Comparison of ENCODE assay signal across 9 mouse cellular contexts in the genomic region with DNA sequence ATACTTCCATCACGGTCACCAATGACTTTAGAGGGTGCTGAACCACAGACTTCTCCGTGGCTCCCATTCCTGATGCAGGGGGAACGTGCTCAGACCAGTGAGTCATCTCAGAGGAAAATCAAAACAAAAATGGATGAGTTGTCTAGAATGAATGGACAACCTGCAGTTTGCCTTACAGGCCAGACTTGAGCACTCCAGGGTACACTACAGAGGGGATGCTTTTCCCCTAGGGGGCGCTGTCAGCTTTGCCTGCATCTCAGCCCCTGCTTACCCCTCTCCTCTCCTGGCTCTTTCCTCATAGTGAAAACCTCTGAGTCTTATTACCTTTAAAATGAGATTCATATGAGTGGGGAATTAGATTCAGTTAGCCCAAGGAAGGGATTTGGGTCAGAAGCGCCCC.
DNase-seq lines count a peak whose midpoint lies in the region; ATAC-seq and TF ChIP-seq lines count a peak whose summit lies in the region.
"Had no signal": no experiment of that assay in that cellular context is flagged by ENCODE, and none has a peak within 500 bp of the region (broad histone marks: within the 10 kb centered on the region; RNA-seq: fewer than 3 reads in every experiment).

No protein-coding gene starts in this region.

- H3K9ac ChIP-seq in ES-Bruce4 (ENCODE audit: low read depth, poor library complexity, severe bottlenecking), result no peak overlapping the region
- no peak overlapping the region for H3K9ac ChIP-seq in heart, postnatal 0 days (replicated peaks; ENCODE audit: low read depth, low read length)
- H3K9ac ChIP-seq in midbrain, embryonic 14.5 days (replicated peaks; ENCODE audit: low read length), result no peak overlapping the region
- H3K9ac ChIP-seq: hindbrain, embryonic 15.5 days had no signal

- no peak for TF ChIP-seq POLR2A in ES-Bruce4 (IDR thresholded peaks at IDR 0.05; ENCODE audit: insufficient read depth, low read length)

- DNase-seq in gastrocnemius, adult 18-20 months (ENCODE audit: low spot score), result peak; percentile 3
- DNase-seq in gastrocnemius, adult 8-10 months (ENCODE audit: low spot score in 2 of 2), result no peak
- peak; percentile 54 for DNase-seq in cerebellum, adult 8-10 months
- DNase-seq in heart, postnatal 0 days (ENCODE audit: low spot score), result peak; percentile 7
- peak; percentile 73 for DNase-seq in left cerebral cortex, adult 11 months (ENCODE audit: low spot score)
- DNase-seq in midbrain, embryonic 14.5 days, result peak; percentile 76
- peak; percentile 75 for DNase-seq in thymus, postnatal 25 days

- ATAC-seq in heart, postnatal 0 days (ENCODE audit: insufficient read depth, low read depth), result 0 out of 2 replicates have a peak, but pooled peaks have one; percentile 36
- ATAC-seq in midbrain, embryonic 14.5 days (ENCODE audit: low FRiP score, low TSS enrichment), result no peak

- H3K36me3 ChIP-seq in ES-Bruce4 (ENCODE audit: control insufficient read depth, insufficient read depth, low read length, poor library complexity, severe bottlenecking), result no peaks in the 10 kb centered on the region
- no peaks in the 10 kb centered on the region for H3K36me3 ChIP-seq in heart, postnatal 0 days (replicated peaks; ENCODE audit: control insufficient read depth, insufficient read depth, low read length)
- H3K36me3 ChIP-seq in midbrain, embryonic 14.5 days (ENCODE audit: control insufficient read depth, insufficient read depth, low read length), result no peaks in the 10 kb centered on the region
- H3K36me3 ChIP-seq: hindbrain, embryonic 15.5 days had no signal

- no peak overlapping the region for H3K4me2 ChIP-seq in heart, postnatal 0 days (ENCODE audit: low read depth, low read length)
- no peak overlapping the region for H3K4me2 ChIP-seq in midbrain, embryonic 14.5 days (ENCODE audit: low read length)
- H3K4me2 ChIP-seq: hindbrain, embryonic 15.5 days had no signal

- 42% methylated on average over 5 of the region's 5 CpGs for WGBS in heart, postnatal 0 days
- 42% methylated on average over 5 of the region's 5 CpGs for WGBS in midbrain, embryonic 14.5 days

- no peak for TF ChIP-seq EP300 in ES-Bruce4 (IDR thresholded peaks at IDR 0.05; ENCODE audit: insufficient read depth, low read depth, low read length)
- no peak for TF ChIP-seq EP300 in heart, postnatal 0 days (IDR thresholded peaks at IDR 0.05; ENCODE audit: low read depth)

- no peaks in the 10 kb centered on the region for H3K27me3 ChIP-seq in ES-Bruce4 (ENCODE audit: control insufficient read depth, insufficient read depth, low read length, poor library complexity, severe bottlenecking)
- H3K27me3 ChIP-seq in heart, postnatal 0 days (ENCODE audit: control insufficient read depth, insufficient read depth, low read length), result no peaks in the 10 kb centered on the region
- H3K27me3 ChIP-seq in midbrain, embryonic 14.5 days (ENCODE audit: control insufficient read depth, insufficient read depth, low read length), result no peaks in the 10 kb centered on the region
- H3K27me3 ChIP-seq: hindbrain, embryonic 15.5 days had no signal

- no peaks in the 10 kb centered on the region for H3K4me1 ChIP-seq in ES-Bruce4 (ENCODE audit: control insufficient read depth, insufficient read depth, low read length)
- H3K4me1 ChIP-seq in heart, postnatal 0 days (ENCODE audit: control insufficient read depth, insufficient read depth), result no peaks in the 10 kb centered on the region; the same call in 1 of the 2 replicates
- 0 out of 2 replicates have a peak, but pooled peaks cover 2% of the 10 kb centered on the region for H3K4me1 ChIP-seq in midbrain, embryonic 14.5 days (ENCODE audit: control insufficient read depth, insufficient read depth, low read length)

- TF ChIP-seq CTCF in ES-Bruce4 (IDR thresholded peaks at IDR 0.05; ENCODE audit: low read depth, low read length), result peak; percentile 83
- peak; percentile 34 for TF ChIP-seq CTCF in heart, postnatal 0 days (IDR thresholded peaks at IDR 0.05; ENCODE audit: low read depth)

- H3K9me3 ChIP-seq in ES-Bruce4 (replicated peaks; ENCODE audit: control insufficient read depth, insufficient read depth, low read length, poor library complexity, severe bottlenecking), result no peaks in the 10 kb centered on the region
- H3K9me3 ChIP-seq in heart, postnatal 0 days (replicated peaks; ENCODE audit: control insufficient read depth, low read length), result no peaks in the 10 kb centered on the region
- H3K9me3 ChIP-seq in midbrain, embryonic 14.5 days (ENCODE audit: control insufficient read depth, low read length), result no peaks in the 10 kb centered on the region
- H3K9me3 ChIP-seq: hindbrain, embryonic 15.5 days had no signal

- H3K4me3 ChIP-seq in ES-Bruce4 (ENCODE audit: low read depth, low read length), result no peak overlapping the region
- no peak overlapping the region for H3K4me3 ChIP-seq in heart, postnatal 0 days (ENCODE audit: low read depth, low read length)
- no peak overlapping the region for H3K4me3 ChIP-seq in midbrain, embryonic 14.5 days (replicated peaks; ENCODE audit: low read depth, low read length)
- H3K4me3 ChIP-seq: hindbrain, embryonic 15.5 days had no signal

- no peak overlapping the region for H3K27ac ChIP-seq in ES-Bruce4 (ENCODE audit: insufficient read depth, low read length)
- H3K27ac ChIP-seq in heart, postnatal 0 days (ENCODE audit: low read depth), result no peak overlapping the region
- no peak overlapping the region for H3K27ac ChIP-seq in midbrain, embryonic 14.5 days (replicated peaks; ENCODE audit: low read depth, low read length)
- H3K27ac ChIP-seq: hindbrain, embryonic 15.5 days had no signal

Comparison
In these comparisons a context has a peak if more than half of its experiments do, and no peak if none do; other contexts are left out.
1. DNase-seq: peak in gastrocnemius, adult 18-20 months (single experiment), cerebellum, adult 8-10 months (single experiment), heart, postnatal 0 days (single experiment), left cerebral cortex, adult 11 months (single experiment), midbrain, embryonic 14.5 days (single experiment) and thymus, postnatal 25 days (single experiment); none in gastrocnemius, adult 8-10 months (0 of 2).